21 mouse cellular contexts compared by ENCODE assay signal in genomic region chr5:30387726-30388125, GRCm38 (mm10).
DNase-seq lines count a peak whose midpoint lies in the region; ATAC-seq and TF ChIP-seq lines count a peak whose summit lies in the region.
"Had no signal": no experiment of that assay in that cellular context is flagged by ENCODE, and none has a peak within 500 bp of the region (broad histone marks: within the 10 kb centered on the region; RNA-seq: fewer than 3 reads in every experiment).

No protein-coding gene starts in this region.

- H3K4me3 ChIP-seq in heart, postnatal 0 days (ENCODE audit: low read depth, low read length), result no peak overlapping the region
- no peak overlapping the region for H3K4me3 ChIP-seq in kidney, postnatal 0 days (replicated peaks; ENCODE audit: low read depth, low read length)
- H3K4me3 ChIP-seq in kidney, embryonic 14.5 days (ENCODE audit: low read length), result no peak overlapping the region
- no peak overlapping the region for H3K4me3 ChIP-seq in midbrain, embryonic 16.5 days (ENCODE audit: low read depth, low read length)
- no peak overlapping the region for H3K4me3 ChIP-seq in midbrain, embryonic 15.5 days
- H3K4me3 ChIP-seq: embryonic facial prominence, embryonic 15.5 days; forebrain, embryonic 15.5 days; heart, embryonic 15.5 days; limb, embryonic 12.5 days; neural tube, embryonic 15.5 days had no signal

- no peaks in the 10 kb centered on the region for H3K27me3 ChIP-seq in heart, postnatal 0 days (ENCODE audit: control insufficient read depth, insufficient read depth, low read length)
- H3K27me3 ChIP-seq in kidney, postnatal 0 days (ENCODE audit: insufficient read depth, low read length), result no peaks in the 10 kb centered on the region
- H3K27me3 ChIP-seq in kidney, embryonic 14.5 days (ENCODE audit: control insufficient read depth, insufficient read depth, low read length), result no peaks in the 10 kb centered on the region
- H3K27me3 ChIP-seq in midbrain, embryonic 16.5 days (ENCODE audit: control insufficient read depth, insufficient read depth, low read depth, low read length), result no peaks in the 10 kb centered on the region
- no peaks in the 10 kb centered on the region; the same call in 1 of the 2 replicates for H3K27me3 ChIP-seq in midbrain, embryonic 15.5 days (replicated peaks)
- H3K27me3 ChIP-seq: embryonic facial prominence, embryonic 15.5 days; forebrain, embryonic 15.5 days; heart, embryonic 15.5 days; limb, embryonic 12.5 days; neural tube, embryonic 15.5 days had no signal

- peak; percentile 14 for DNase-seq in heart, postnatal 0 days (ENCODE audit: low spot score)
- DNase-seq in heart, postnatal 36 days, result no peak
- DNase-seq in kidney, postnatal 0 days (ENCODE audit: low spot score), result no peak
- DNase-seq in spleen, postnatal 14 days (ENCODE audit: low spot score in 2 of 2), result no peak
- DNase-seq: adrenal gland, postnatal 10 days; B cell, adult 2 months; cerebellum, adult 8-10 months; gastrocnemius, postnatal 25 days; kidney, adult 11 months; liver, postnatal 0 days; lung, postnatal 14 days had no signal

- H3K9me3 ChIP-seq in heart, postnatal 0 days (replicated peaks; ENCODE audit: control insufficient read depth, low read length), result no peaks in the 10 kb centered on the region
- H3K9me3 ChIP-seq in kidney, postnatal 0 days (replicated peaks; ENCODE audit: low read length), result no peaks in the 10 kb centered on the region
- H3K9me3 ChIP-seq in kidney, embryonic 14.5 days (ENCODE audit: control insufficient read depth, low read length), result no peaks in the 10 kb centered on the region
- no peaks in the 10 kb centered on the region for H3K9me3 ChIP-seq in midbrain, embryonic 16.5 days (replicated peaks; ENCODE audit: control insufficient read depth, low read length, poor library complexity, severe bottlenecking)
- H3K9me3 ChIP-seq in midbrain, embryonic 15.5 days, result no peaks in the 10 kb centered on the region
- H3K9me3 ChIP-seq: embryonic facial prominence, embryonic 15.5 days; forebrain, embryonic 15.5 days; heart, embryonic 15.5 days; limb, embryonic 12.5 days; neural tube, embryonic 15.5 days had no signal

- TF ChIP-seq CTCF in heart, postnatal 0 days (IDR thresholded peaks at IDR 0.05; ENCODE audit: low read depth), result peak; percentile 39; the same call in 1 of the 2 replicates
- peak; percentile 40; the same call in 1 of the 2 replicates for TF ChIP-seq CTCF in kidney, postnatal 0 days (IDR thresholded peaks at IDR 0.05; ENCODE audit: low read depth)

- H3K4me2 ChIP-seq in heart, postnatal 0 days (ENCODE audit: low read depth, low read length), result no peak overlapping the region
- H3K4me2 ChIP-seq in kidney, postnatal 0 days (ENCODE audit: low read length), result no peak overlapping the region
- no peak overlapping the region for H3K4me2 ChIP-seq in kidney, embryonic 14.5 days (replicated peaks; ENCODE audit: low read depth, low read length)
- H3K4me2 ChIP-seq in midbrain, embryonic 16.5 days (ENCODE audit: low read length), result no peak overlapping the region
- H3K4me2 ChIP-seq in midbrain, embryonic 15.5 days, result no peak overlapping the region
- H3K4me2 ChIP-seq: embryonic facial prominence, embryonic 15.5 days; forebrain, embryonic 15.5 days; heart, embryonic 15.5 days; limb, embryonic 12.5 days; liver, embryonic 11.5 days; neural tube, embryonic 15.5 days had no signal

- ATAC-seq in heart, postnatal 0 days (ENCODE audit: insufficient read depth, low read depth), result no peak
- no peak for ATAC-seq in kidney, postnatal 0 days (replicated peaks; ENCODE audit: low FRiP score, low read depth)
- no peak for ATAC-seq in kidney, embryonic 14.5 days (ENCODE audit: low FRiP score, low TSS enrichment)
- ATAC-seq in midbrain, embryonic 16.5 days, result 0 out of 2 replicates have a peak, but pooled peaks have one; percentile 47
- ATAC-seq in midbrain, embryonic 15.5 days (replicated peaks), result no peak
- ATAC-seq: activated CD4-positive, CD25-positive, alpha-beta regulatory T cell, adult 4 months; forebrain, embryonic 15.5 days; liver, postnatal 0 days had no signal

- 67% methylated on average over 6 of the region's 6 CpGs for WGBS in heart, postnatal 0 days
- WGBS in kidney, postnatal 0 days, result 79% methylated on average over 6 of the region's 6 CpGs
- 77% methylated on average over 6 of the region's 6 CpGs for WGBS in kidney, embryonic 14.5 days
- 73% methylated on average over 6 of the region's 6 CpGs for WGBS in midbrain, embryonic 16.5 days
- 76% methylated on average over 6 of the region's 6 CpGs for WGBS in midbrain, embryonic 15.5 days

- H3K9ac ChIP-seq in heart, postnatal 0 days (replicated peaks; ENCODE audit: low read depth, low read length), result no peak overlapping the region
- no peak overlapping the region for H3K9ac ChIP-seq in kidney, postnatal 0 days (ENCODE audit: low read depth, low read length)
- H3K9ac ChIP-seq in kidney, embryonic 14.5 days (ENCODE audit: low read depth, low read length), result no peak overlapping the region
- H3K9ac ChIP-seq in midbrain, embryonic 16.5 days (ENCODE audit: low read depth, low read length), result no peak overlapping the region
- H3K9ac ChIP-seq in midbrain, embryonic 15.5 days, result no peak overlapping the region
- H3K9ac ChIP-seq: embryonic facial prominence, embryonic 15.5 days; forebrain, embryonic 15.5 days; heart, embryonic 15.5 days; limb, embryonic 12.5 days; liver, postnatal 0 days; neural tube, embryonic 15.5 days had no signal

- H3K27ac ChIP-seq in heart, postnatal 0 days (ENCODE audit: low read depth), result no peak overlapping the region
- no peak overlapping the region for H3K27ac ChIP-seq in kidney, postnatal 0 days
- H3K27ac ChIP-seq in kidney, embryonic 14.5 days (ENCODE audit: low read depth, low read length), result no peak overlapping the region
- H3K27ac ChIP-seq in midbrain, embryonic 16.5 days (ENCODE audit: low read length), result no peak overlapping the region
- H3K27ac ChIP-seq in midbrain, embryonic 15.5 days, result no peak overlapping the region
- H3K27ac ChIP-seq: embryonic facial prominence, embryonic 15.5 days; forebrain, embryonic 15.5 days; heart, embryonic 15.5 days; limb, embryonic 12.5 days; neural tube, embryonic 15.5 days had no signal

- intact Hi-C loops in heart, postnatal 36 days (cut with DNase I), result no loop called here

- no peak for TF ChIP-seq EP300 in heart, postnatal 0 days (IDR thresholded peaks at IDR 0.05; ENCODE audit: low read depth)

- H3K36me3 ChIP-seq in heart, postnatal 0 days (replicated peaks; ENCODE audit: control insufficient read depth, insufficient read depth, low read length), result no peaks in the 10 kb centered on the region
- H3K36me3 ChIP-seq in kidney, postnatal 0 days (ENCODE audit: insufficient read depth, low read length), result no peaks in the 10 kb centered on the region
- no peaks in the 10 kb centered on the region for H3K36me3 ChIP-seq in kidney, embryonic 14.5 days (ENCODE audit: control insufficient read depth, insufficient read depth, low read length)
- H3K36me3 ChIP-seq in midbrain, embryonic 16.5 days (ENCODE audit: control insufficient read depth, insufficient read depth, low read length), result no peaks in the 10 kb centered on the region
- no peaks in the 10 kb centered on the region for H3K36me3 ChIP-seq in midbrain, embryonic 15.5 days (replicated peaks)
- H3K36me3 ChIP-seq: embryonic facial prominence, embryonic 15.5 days; forebrain, embryonic 15.5 days; heart, embryonic 15.5 days; limb, embryonic 12.5 days; neural tube, embryonic 15.5 days had no signal

- H3K4me1 ChIP-seq in heart, postnatal 0 days (ENCODE audit: control insufficient read depth, insufficient read depth), result no peaks in the 10 kb centered on the region
- no peaks in the 10 kb centered on the region for H3K4me1 ChIP-seq in kidney, postnatal 0 days (replicated peaks; ENCODE audit: insufficient read depth, low read length)
- H3K4me1 ChIP-seq in kidney, embryonic 14.5 days (ENCODE audit: control insufficient read depth, insufficient read depth, low read length), result peaks cover 4% of the 10 kb centered on the region; the same call in 1 of the 2 replicates
- no peaks in the 10 kb centered on the region for H3K4me1 ChIP-seq in midbrain, embryonic 16.5 days (ENCODE audit: control insufficient read depth, insufficient read depth, low read length)
- H3K4me1 ChIP-seq in midbrain, embryonic 15.5 days, result no peaks in the 10 kb centered on the region
- H3K4me1 ChIP-seq: forebrain, embryonic 15.5 days; heart, embryonic 15.5 days; neural tube, embryonic 15.5 days had no signal
